Mouse (Mus musculus): ENCODE data around the gene Mllt6.

The Mllt6 gene

GRCm38 (mm10) chr11:97668160-97668559, 4.9 kb downstream of the Mllt6 start:
- no peak for DNase-seq (ENCODE audit: low spot score in 2 of 2)

GRCm38 (mm10) chr11:97669268-97669667, 6.1 kb downstream of the Mllt6 start:
- DNase-seq (ENCODE audit: low spot score in 2 of 2), result no peak

GRCm38 (mm10) chr11:97669829-97670228, 6.6 kb downstream of the Mllt6 start:
- no peak for DNase-seq (ENCODE audit: low spot score in 2 of 2)

GRCm38 (mm10) chr11:97670234-97671176, 7.3 kb downstream of the Mllt6 start:
- no peak for DNase-seq (ENCODE audit: low spot score in 2 of 2)

GRCm38 (mm10) chr11:97671177-97671527, 7.9 kb downstream of the Mllt6 start:
- no peak for DNase-seq (ENCODE audit: low spot score in 2 of 2)

GRCm38 (mm10) chr11:97673148-97673547, 9.9 kb downstream of the Mllt6 start:
- no peak for DNase-seq (ENCODE audit: low spot score in 2 of 2)

- DNase-seq (ENCODE audit: low spot score in 2 of 2), result no peak
Measured at GRCm38 (mm10) chr11:97676050-97676754, 13.0 kb downstream of the Mllt6 start.

GRCm38 (mm10) chr11:97677381-97677780, 14.2 kb downstream of the Mllt6 start:
- no peak for DNase-seq (ENCODE audit: low spot score in 2 of 2)

GRCm38 (mm10) chr11:97677842-97678241, 14.6 kb downstream of the Mllt6 start:
- no peak for DNase-seq (ENCODE audit: low spot score in 2 of 2)

GRCm38 (mm10) chr11:97678301-97678700, 15.1 kb downstream of the Mllt6 start:
- no peak for DNase-seq (ENCODE audit: low spot score in 2 of 2)

- no peak for DNase-seq (ENCODE audit: low spot score in 2 of 2)
Measured at GRCm38 (mm10) chr11:97680430-97680829, 17.2 kb downstream of the Mllt6 start.

- DNase-seq (ENCODE audit: low spot score in 2 of 2), result no peak
Measured at GRCm38 (mm10) chr11:97682504-97683055, 19.4 kb downstream of the Mllt6 start.

- DNase-seq (ENCODE audit: low spot score in 2 of 2), result peak in 1 of 2 experiments; percentile 67
Measured at GRCm38 (mm10) chr11:97684063-97684680, 21.0 kb downstream of the Mllt6 start.

GRCm38 (mm10) chr11:97684766-97685165, 21.6 kb downstream of the Mllt6 start:
- DNase-seq (ENCODE audit: low spot score in 2 of 2), result no peak

GRCm38 (mm10) chr11:97685613-97686321, 22.6 kb downstream of the Mllt6 start, which contains the start of gene Cisd3:
Cisd3 (plus strand) TSS chr11:97685826.
- DNase-seq (ENCODE audit: low spot score in 2 of 2), result peak; percentile 63 to 85

GRCm38 (mm10) chr11:97686322-97686908, 23.2 kb downstream of the Mllt6 start:
- no peak for DNase-seq (ENCODE audit: low spot score in 2 of 2)

- no peak for DNase-seq (ENCODE audit: low spot score in 2 of 2)
Measured at GRCm38 (mm10) chr11:97687061-97687460, 23.8 kb downstream of the Mllt6 start.

GRCm38 (mm10) chr11:97689861-97690260, 26.6 kb downstream of the Mllt6 start:
- peak; percentile 65 to 79 for DNase-seq (ENCODE audit: low spot score in 2 of 2)

- no peak for DNase-seq (ENCODE audit: low spot score in 2 of 2)
Measured at GRCm38 (mm10) chr11:97694435-97694834, 31.2 kb downstream of the Mllt6 start.

GRCm38 (mm10) chr11:97694921-97695711, 31.9 kb downstream of the Mllt6 start:
- no peak for DNase-seq (ENCODE audit: low spot score in 2 of 2)
